Mouse (Mus musculus) CH12.LX (cell line): Measurements from ENCODE around the gene Chmp2a. TPM values are rescaled to one million over a fixed set of nuclear protein-coding genes. Genes with fewer than 3 reads are reported as not detected.

Source experiments
- DNase-seq: peaks from one replicate; pipeline ENCODE4 v3.0.0-alpha.2; 2013; ENCODE audit errors: extremely low read depth
- H3K27ac ChIP-seq: 2 replicates; pipeline ENCODE4 v1.5.1; 2012; ENCODE audit warnings: low read depth, mild to moderate bottlenecking, control low read depth, moderate library complexity; ENCODE audit not compliant: insufficient read depth
- H3K27me3 ChIP-seq: replicated peaks from 2 replicates; pipeline ENCODE3; 2012; ENCODE audit warnings: inconsistent platforms
- H3K36me3 ChIP-seq, 2 experiments: replicated peaks in 1 of 2; 2 replicates each; pipeline versions ENCODE3 to v1.6.1; 2012; ENCODE audit warnings: inconsistent platforms in 1 of 2, low read length in 1 of 2, mild to moderate bottlenecking in 1 of 2, mixed read lengths in 1 of 2, moderate library complexity in 1 of 2; ENCODE audit not compliant: control insufficient read depth in 1 of 2, insufficient read depth in 1 of 2
- H3K4me1 ChIP-seq, 2 experiments: 2 replicates each; pipeline ENCODE4 v1.6.1; 2012; ENCODE audit warnings: inconsistent platforms in 1 of 2, moderate library complexity in 1 of 2; ENCODE audit not compliant: insufficient read depth in 2 of 2, control insufficient read depth in 1 of 2
- H3K4me2 ChIP-seq: 2 replicates; pipeline ENCODE4 v1.6.1; 2012; ENCODE audit warnings: low read depth, mild to moderate bottlenecking, control low read depth; ENCODE audit not compliant: poor library complexity, insufficient read depth, severe bottlenecking
- H3K4me3 ChIP-seq, 3 experiments: fragments of 150-350 bp in 1 of 3; sonication (generic) in 1 of 3; replicated peaks in 1 of 3; 2 replicates each; pipeline versions ENCODE3 to v1.5.1; 2011 to 2012; ENCODE audit warnings: low read depth in 2 of 3, low read length in 2 of 3, mild to moderate bottlenecking in 2 of 3, moderate library complexity in 2 of 3, control low read depth in 1 of 3, improper control_type of control experiment in 1 of 3, inconsistent platforms in 1 of 3, mixed read lengths in 1 of 3; ENCODE audit not compliant: poor library complexity in 1 of 3
- H3K79me2 ChIP-seq: replicated peaks from 2 replicates; pipeline ENCODE4 v1.6.1; 2012; ENCODE audit warnings: mild to moderate bottlenecking, moderate library complexity; ENCODE audit not compliant: control insufficient read depth, poor library complexity, insufficient read depth, severe bottlenecking; ENCODE audit errors: extremely low read depth
- H3K9ac ChIP-seq: 2 replicates; pipeline ENCODE4 v1.6.1; 2012; ENCODE audit warnings: low read depth, mild to moderate bottlenecking, control low read depth, moderate library complexity; ENCODE audit not compliant: insufficient read depth
- H3K9me3 ChIP-seq: replicated peaks from 2 replicates; pipeline ENCODE3; 2012; ENCODE audit warnings: low read length, inconsistent platforms, mixed read lengths
- CHD1 ChIP-seq: IDR thresholded peaks from 2 replicates; pipeline ENCODE4 v1.6.1; 2012; ENCODE audit warnings: low read depth, low read length, improper control_type of control experiment, inconsistent platforms
- ETS1 ChIP-seq: conservative IDR thresholded peaks from 2 replicates; pipeline ENCODE4 v1.6.1; 2012; ENCODE audit warnings: low read depth, mild to moderate bottlenecking, inconsistent platforms, low read length, improper control_type of control experiment, moderate library complexity
- GABPA ChIP-seq: IDR thresholded peaks from 2 replicates; pipeline ENCODE4 v1.6.1; 2012; ENCODE audit warnings: low read depth, low read length, improper control_type of control experiment, inconsistent platforms; ENCODE audit not compliant: insufficient replicate concordance
- HCFC1 ChIP-seq: IDR thresholded peaks from 2 replicates; pipeline ENCODE4 v1.6.1; 2012; ENCODE audit warnings: low read depth, mild to moderate bottlenecking, inconsistent platforms, low read length, improper control_type of control experiment
- JUND ChIP-seq: conservative IDR thresholded peaks from 2 replicates; pipeline ENCODE4 v1.6.1; 2011; ENCODE audit warnings: low read depth, low read length, improper control_type of control experiment
- KAT2A ChIP-seq: IDR thresholded peaks from 2 replicates; pipeline ENCODE4 v1.6.1; 2012; ENCODE audit warnings: low read length, improper control_type of control experiment, inconsistent platforms; ENCODE audit not compliant: insufficient replicate concordance
- MAX ChIP-seq: IDR thresholded peaks from 2 replicates; pipeline ENCODE4 v1.6.1; 2011; ENCODE audit warnings: low read length, improper control_type of control experiment
- MEF2A ChIP-seq: IDR thresholded peaks from 2 replicates; pipeline ENCODE4 v1.6.1; 2014; ENCODE audit warnings: low read depth, mild to moderate bottlenecking, inconsistent platforms, low read length, improper control_type of control experiment, borderline replicate concordance
- MYC ChIP-seq: IDR thresholded peaks from 2 replicates; pipeline ENCODE4 v1.6.1; 2011; ENCODE audit warnings: low read depth, mild to moderate bottlenecking, improper control_type of control experiment, low read length
- NELFE ChIP-seq: IDR thresholded peaks from 2 replicates; pipeline ENCODE4 v1.6.1; 2011; ENCODE audit warnings: low read depth, low read length, improper control_type of control experiment
- PAX5 ChIP-seq: IDR thresholded peaks from 2 replicates; pipeline ENCODE4 v1.6.1; 2012; ENCODE audit warnings: low read length, inconsistent platforms, mixed read lengths
- POLR2A ChIP-seq: IDR thresholded peaks from 2 replicates; pipeline ENCODE4 v1.6.1; 2011; ENCODE audit warnings: low read depth, mild to moderate bottlenecking, improper control_type of control experiment, low read length
- POLR2AphosphoS2 ChIP-seq: IDR thresholded peaks from 2 replicates; pipeline ENCODE4 v1.6.1; 2011; ENCODE audit warnings: low read depth, low read length, improper control_type of control experiment
- RCOR1 ChIP-seq: conservative IDR thresholded peaks from 2 replicates; pipeline ENCODE4 v1.6.1; 2012; ENCODE audit warnings: low read depth, mild to moderate bottlenecking, inconsistent platforms, low read length, improper control_type of control experiment
- SMC3 ChIP-seq: IDR thresholded peaks from 2 replicates; pipeline ENCODE4 v1.6.1; 2011; ENCODE audit warnings: low read depth, low read length, improper control_type of control experiment
- TCF12 ChIP-seq: IDR thresholded peaks from 2 replicates; pipeline ENCODE4 v1.6.1; 2014; ENCODE audit warnings: low read depth, mild to moderate bottlenecking, inconsistent platforms, low read length, improper control_type of control experiment
- USF1 ChIP-seq: IDR thresholded peaks from 2 replicates; pipeline ENCODE4 v1.6.1; 2014; ENCODE audit warnings: low read depth, mild to moderate bottlenecking, inconsistent platforms, low read length, improper control_type of control experiment
- ZKSCAN1 ChIP-seq: IDR thresholded peaks from 2 replicates; pipeline ENCODE4 v1.6.1; 2012; ENCODE audit warnings: low read depth, inconsistent platforms, low read length, improper control_type of control experiment, borderline replicate concordance
- ZNF384 ChIP-seq: IDR thresholded peaks from 2 replicates; pipeline ENCODE4 v1.6.1; 2012; ENCODE audit warnings: low read depth, low read length, improper control_type of control experiment, inconsistent platforms
- dilution Hi-C: fragments of 300-500 bp; cut with MboI; formaldehyde crosslinking; loops from 2 replicates; pipeline ENCODE4 v1.14.3; 2020; ENCODE audit warnings: low sequenced_read_pairs; ENCODE audit not compliant: extremely low pct_unique_long_range_greater_than_20kb, extremely low pct_ligation_motif_present
- in situ Hi-C: fragments of 300-500 bp; cut with MboI; formaldehyde crosslinking; loops from 3 replicates; pipeline ENCODE4 v1.14.3; 2019; ENCODE audit warnings: low sequenced_read_pairs, low pct_ligation_motif_present, low pct_unique_long_range_greater_than_20kb, mixed read lengths
- polyA plus RNA-seq: library from polyadenylated mRNA; unstranded; fragments of >175 nt; gene quantifications from 2 replicates; pipeline ENCODE4 v1.2.1, GENCODE M21; 2012; ENCODE audit warnings: low read depth; ENCODE audit not compliant: insufficient read length
- total RNA-seq, 2 experiments: library from RNA; depleted of rRNA; stranded (reverse); fragments of 300-350 nt in 1 of 2; fragments of >200 nt in 1 of 2; gene quantifications; 2 replicates each; pipeline ENCODE4 v1.2.3; 2012 to 2014

Gene Chmp2a
- total and polyA plus RNA-seq, 3 experiments, result 115 to 134 (median 131) TPM

DNA sequence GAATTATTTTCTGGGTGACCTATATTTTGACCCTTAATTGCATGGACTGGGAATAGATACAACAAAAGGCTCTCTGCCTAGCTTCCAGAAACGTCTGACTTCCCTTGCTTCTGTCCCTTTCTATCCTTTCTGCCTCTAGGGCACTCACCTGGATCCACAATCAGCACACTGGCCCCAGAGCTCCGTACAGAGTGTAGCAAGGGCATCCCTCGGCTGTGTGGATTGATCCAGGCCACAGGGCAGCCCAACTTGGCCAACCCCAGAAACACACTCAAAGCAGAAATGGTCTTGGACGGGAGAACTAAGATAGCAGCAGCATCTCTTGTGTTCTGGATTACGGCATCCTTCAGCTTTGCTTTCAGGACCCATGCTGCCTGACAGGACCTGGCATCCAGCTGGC lies 37.4 kb downstream of the Chmp2a start:
- no peak overlapping the region for H3K4me2 ChIP-seq
- no peak for TF ChIP-seq MAX
- TF ChIP-seq ZKSCAN1, result no peak
- TF ChIP-seq TCF12, result no peak
- TF ChIP-seq ETS1, result no peak
- TF ChIP-seq SMC3, result no peak
- TF ChIP-seq HCFC1, result no peak
- TF ChIP-seq GABPA, result no peak
- no peak for TF ChIP-seq JUND
- TF ChIP-seq RCOR1, result no peak
- H3K27ac ChIP-seq, result no peak overlapping the region
- H3K36me3 ChIP-seq, result no peaks in the 10 kb centered on the region
- dilution Hi-C loops, result no loop called here
- no peak for DNase-seq
- no peak overlapping the region for H3K4me3 ChIP-seq
- no peaks in the 10 kb centered on the region for H3K27me3 ChIP-seq
- no peak overlapping the region for H3K9ac ChIP-seq
- no peaks in the 10 kb centered on the region for H3K79me2 ChIP-seq
- H3K9me3 ChIP-seq, result no peaks in the 10 kb centered on the region
- in situ Hi-C loops, result no loop called here
- 0 out of 4 replicates have a peak, but pooled peaks cover 0 to 3% of the 10 kb centered on the region in 2 experiments for H3K4me1 ChIP-seq

DNA sequence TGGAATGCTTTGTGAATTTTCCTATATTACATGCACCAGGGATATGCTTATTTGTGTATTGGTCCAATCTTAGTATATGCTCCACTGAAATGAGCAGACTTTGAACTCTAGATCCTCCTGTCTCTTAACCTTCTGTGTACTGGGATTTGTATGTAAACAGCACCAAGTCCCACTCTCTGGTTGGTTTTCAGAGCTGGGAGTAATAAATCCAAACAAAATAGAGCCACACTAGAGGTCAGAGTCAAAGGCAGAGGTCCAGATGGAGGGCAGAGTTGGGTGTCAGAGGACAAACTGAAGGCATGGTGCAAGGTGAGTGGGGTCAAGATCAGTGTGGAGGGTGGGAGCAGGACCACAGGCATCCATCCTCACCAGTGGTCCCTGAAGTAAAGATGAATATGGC lies 38.7 kb downstream of the Chmp2a start:
- in situ Hi-C loops (no loop called here), dilution Hi-C loops (no loop called here)
- TF ChIP-seq POLR2A, result no peak
- no peak for TF ChIP-seq POLR2AphosphoS2
- no peak for TF ChIP-seq JUND
- no peak for TF ChIP-seq CHD1
- no peak for TF ChIP-seq ZKSCAN1
- no peak for TF ChIP-seq KAT2A
- TF ChIP-seq USF1, result no peak
- TF ChIP-seq TCF12, result no peak
- TF ChIP-seq NELFE, result no peak
- TF ChIP-seq MEF2A, result no peak
- TF ChIP-seq RCOR1, result no peak
- TF ChIP-seq PAX5, result no peak
- TF ChIP-seq GABPA, result no peak
- no peak for TF ChIP-seq ETS1
- TF ChIP-seq MYC, result no peak
- no peak for TF ChIP-seq ZNF384
- Histone ChIP-seq H3K4me1 (peaks cover 3% of the 10 kb centered on the region in 2 experiments; a peak in 1 of 4 replicates), H3K36me3 (no peaks in the 10 kb centered on the region), H3K27ac (no peak overlapping the region), H3K4me3 (no peak overlapping the region), H3K4me2 (no peak overlapping the region), H3K27me3 (no peaks in the 10 kb centered on the region), H3K9me3 (no peaks in the 10 kb centered on the region), H3K79me2 (no peaks in the 10 kb centered on the region), H3K9ac (no peak overlapping the region)
- no peak for DNase-seq
